21 mouse cellular contexts compared by ENCODE assay signal in the genomic region with DNA sequence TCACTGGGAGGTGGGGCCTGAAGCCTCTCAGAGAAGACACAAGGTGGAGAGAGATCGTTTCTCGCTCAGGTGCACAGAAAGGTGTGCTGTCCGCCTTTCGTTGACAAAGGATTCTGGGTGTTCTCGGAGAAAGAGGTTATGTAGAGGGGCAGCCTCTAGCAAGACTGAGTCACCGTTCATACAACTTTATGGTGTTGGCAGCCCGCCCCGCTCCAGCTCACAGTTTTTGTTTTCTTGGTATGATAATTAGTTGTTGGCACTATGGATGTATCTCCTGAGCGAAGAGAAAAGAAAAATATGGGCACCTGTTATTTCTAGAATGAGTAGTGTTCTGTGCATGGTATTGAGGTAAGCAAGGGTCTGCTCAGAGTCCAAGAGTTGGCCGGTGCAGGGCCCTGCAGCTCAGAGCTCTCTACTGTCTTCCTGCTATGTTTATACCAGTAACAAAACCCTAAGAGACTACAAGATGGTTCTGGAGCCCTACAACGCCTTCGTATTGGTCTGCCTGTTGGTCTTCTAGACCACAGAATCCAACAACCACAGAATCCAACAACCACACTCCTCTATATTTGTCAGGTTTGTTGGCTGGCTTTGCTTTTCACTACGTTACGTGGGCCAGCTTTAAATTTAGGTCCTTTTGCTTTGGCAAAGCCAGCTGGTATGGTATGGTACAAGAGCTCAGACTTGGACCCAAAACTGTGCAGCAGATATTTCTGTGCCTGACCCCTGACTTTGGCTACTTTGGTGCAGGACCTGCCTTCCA. TPM values are rescaled to one million over a fixed set of nuclear protein-coding genes. Genes with fewer than 3 reads are reported as not detected.
DNase-seq lines count a peak whose midpoint lies in the region; ATAC-seq lines count a peak whose summit lies in the region.
"Had no signal": no experiment of that assay in that cellular context is flagged by ENCODE, and none has a peak within 500 bp of the region (broad histone marks: within the 10 kb centered on the region; RNA-seq: fewer than 3 reads in every experiment).

No protein-coding gene starts in this region.

- DNase-seq in frontal cortex, postnatal 14 days (ENCODE audit: low spot score in 2 of 2): no peak
- peak; percentile 13 to 70 for DNase-seq in left cerebral cortex, postnatal 25 days (ENCODE audit: low spot score in 2 of 2)
- no peak for DNase-seq in left cerebral cortex, adult 11 months (ENCODE audit: low spot score)
- DNase-seq in urinary bladder, postnatal 25 days (ENCODE audit: low spot score): peak; percentile 41
- DNase-seq in urinary bladder, postnatal 10 days (ENCODE audit: low spot score): no peak
- DNase-seq in thymus, postnatal 25 days: no peak
- DNase-seq: cerebellum, adult 9-10 months; gastrocnemius, postnatal 14 days; heart, adult 2 months; heart, postnatal 36 days; kidney, adult 9 months; kidney, postnatal 36 days; liver, postnatal 0 days; lung, postnatal 14 days; spleen, adult 18-20 months; thymus, postnatal 4 days had no signal

- intact Hi-C loops in left cerebral cortex, postnatal 25 days (cut with DNase I): no loop called here

- ATAC-seq in frontal cortex, adult (ENCODE audit: low TSS enrichment): peak; percentile 86
- ATAC-seq in erythroid progenitor cell, adult 5-6 weeks (replicated peaks; ENCODE audit: low FRiP score, poor library complexity, severe bottlenecking): no peak
- ATAC-seq: forebrain, embryonic 14.5 days; liver, postnatal 0 days; midbrain, embryonic 16.5 days; Patski had no signal

RNA-seq across cellular contexts. Expression of a gene that starts 28.2 kb away (rescaled TPM):
- 10 to 100 TPM; 69.3 to 73.0 TPM for total RNA-seq in left cerebral cortex, postnatal 25 days (2021)
- 2.5 and 7.2 TPM in 2 replicates for total RNA-seq in erythroid progenitor cell, adult 5-6 weeks (2015; ENCODE audit: low replicate concordance)
- 3.0 and 5.5 TPM in 2 replicates for total RNA-seq in erythroid progenitor cell, adult 5-6 weeks (2017; ENCODE audit: low replicate concordance)

Comparison
In these comparisons a context has a peak if more than half of its experiments do, and no peak if none do; other contexts are left out.
1. DNase-seq: peak in left cerebral cortex, postnatal 25 days (2 of 2) and urinary bladder, postnatal 25 days (single experiment); none in frontal cortex, postnatal 14 days (0 of 2), left cerebral cortex, adult 11 months (single experiment), urinary bladder, postnatal 10 days (single experiment) and thymus, postnatal 25 days (single experiment).
2. RNA of a gene that starts 28.2 kb away (total RNA-seq): 69.3 to 73.0 TPM in left cerebral cortex, postnatal 25 days; 2.5 to 7.2 TPM in erythroid progenitor cell, adult 5-6 weeks; every median in the first group is over 4 times any median in the second.